Mouse (Mus musculus): ENCODE data around the gene Epor. TPM values are rescaled to one million over a fixed set of nuclear protein-coding genes. Genes with fewer than 3 reads are reported as not detected.

Epor gene
- polyA plus RNA-seq, 1 experiment from 2014 or later = 1.9 TPM

DNA sequence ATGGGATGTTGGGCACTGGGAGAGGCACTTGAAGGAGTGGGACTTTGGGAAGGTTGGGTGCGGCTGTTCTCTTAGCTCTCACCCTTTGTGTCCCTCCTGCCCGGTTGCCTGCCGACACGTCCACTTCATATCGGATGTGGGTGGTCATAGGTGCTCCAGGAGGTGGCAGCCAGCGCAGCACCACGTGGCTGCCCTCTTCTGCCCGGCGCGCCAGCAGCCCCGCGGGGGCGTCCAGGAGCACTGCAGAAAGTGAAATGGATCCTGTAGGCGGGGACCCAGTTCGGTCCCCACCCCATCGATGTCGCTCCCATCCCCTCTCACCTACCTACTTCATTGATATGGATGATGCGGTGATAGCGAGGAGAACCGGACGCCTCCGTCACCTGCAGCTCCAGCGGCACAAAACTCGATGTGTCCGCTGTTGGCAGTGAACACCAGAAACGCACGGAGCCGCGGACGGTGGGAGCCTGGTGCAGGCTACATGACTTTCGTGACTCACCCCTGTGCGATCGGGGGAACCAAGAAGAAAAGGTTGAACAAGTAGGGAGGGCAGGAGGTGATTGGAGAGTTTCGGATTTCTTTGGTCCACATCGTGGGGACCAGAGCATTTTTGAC, 1.8 kb downstream of the Epor start:
- H3K9ac ChIP-seq = no peak overlapping the region
- peaks cover 52% of the 10 kb centered on the region for H3K27me3 ChIP-seq
- H3K4me2 ChIP-seq = peak overlapping the region; percentile 79
- peaks cover 26% of the 10 kb centered on the region for H3K4me1 ChIP-seq (replicated peaks)
- H3K27ac ChIP-seq (replicated peaks) = no peak overlapping the region
- no peaks in the 10 kb centered on the region for H3K9me3 ChIP-seq
- H3K4me3 ChIP-seq = peak overlapping the region; percentile 38
- no peak for ATAC-seq (ENCODE audit: low FRiP score, low read depth)
- no peaks in the 10 kb centered on the region for H3K36me3 ChIP-seq
- 1% methylated on average over 35 of the region's 35 CpGs for WGBS

DNA sequence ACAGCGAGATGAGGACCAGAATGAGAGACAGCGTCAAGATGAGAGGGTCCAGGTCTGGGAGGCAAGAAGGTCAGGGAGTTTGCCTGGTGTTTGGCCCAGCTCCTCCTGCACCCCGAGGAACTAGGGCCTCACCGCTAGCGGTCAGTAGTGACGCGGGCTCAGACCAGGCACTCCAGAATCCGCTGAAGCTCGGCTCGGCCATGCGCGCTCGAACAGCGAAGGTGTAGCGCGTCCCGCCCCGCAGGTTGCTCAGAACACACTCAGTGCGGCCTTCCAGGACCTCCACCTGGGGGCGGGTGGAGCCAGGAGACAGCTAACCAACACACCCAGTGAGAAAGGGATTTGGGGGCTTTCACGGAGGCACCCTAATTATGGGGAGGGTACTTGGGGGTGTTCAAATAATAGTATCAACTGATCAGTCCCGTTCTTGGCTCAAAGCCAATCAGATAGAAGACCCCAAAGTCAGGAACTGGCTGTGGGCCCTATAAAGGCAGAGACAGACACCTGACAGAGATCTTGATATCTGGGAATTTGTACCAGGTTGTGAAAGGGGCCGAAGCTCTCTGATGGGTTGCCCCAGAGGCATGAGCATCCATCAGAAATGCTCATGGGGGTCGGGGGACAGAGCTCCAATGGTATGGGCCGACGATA, 2.6 kb downstream of the Epor start:
- Histone ChIP-seq H3K4me3 (no peak overlapping the region), H3K27ac (replicated peaks) (no peak overlapping the region), H3K4me2 (peak overlapping the region; percentile 25; the same call in 1 of the 2 replicates), H3K9ac (no peak overlapping the region), H3K27me3 (peaks cover 52% of the 10 kb centered on the region), H3K4me1 (replicated peaks) (peaks cover 29% of the 10 kb centered on the region), H3K36me3 (no peaks in the 10 kb centered on the region), H3K9me3 (no peaks in the 10 kb centered on the region)
- ATAC-seq (ENCODE audit: low FRiP score, low read depth) = no peak
- WGBS = 12% methylated on average over 26 of the region's 26 CpGs

DNA sequence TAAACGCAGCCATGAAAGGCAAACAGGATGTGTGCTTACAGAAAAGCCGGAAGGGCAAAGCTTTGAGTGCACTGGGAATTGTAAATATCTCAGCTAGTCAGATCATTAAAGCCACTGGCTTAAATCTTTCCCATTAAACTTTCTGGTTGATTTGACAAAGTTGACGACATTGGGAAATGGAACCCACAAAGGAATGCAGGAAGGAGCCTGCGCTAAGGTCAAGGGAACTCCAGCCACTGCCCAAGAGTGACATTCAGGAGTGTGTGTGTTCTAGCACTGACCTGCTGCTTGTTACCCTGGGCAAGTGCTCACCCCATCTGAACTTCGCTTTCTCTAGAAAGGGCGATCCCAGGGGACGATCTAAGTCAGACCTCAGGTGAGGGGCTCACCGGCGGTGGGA, 3.2 kb downstream of the Epor start:
- H3K36me3 ChIP-seq = no peaks in the 10 kb centered on the region
- H3K9ac ChIP-seq = no peak overlapping the region
- no peak overlapping the region for H3K27ac ChIP-seq (replicated peaks)
- 54% methylated on average over 9 of the region's 9 CpGs for WGBS
- H3K4me3 ChIP-seq = no peak overlapping the region
- peaks cover 31% of the 10 kb centered on the region for H3K4me1 ChIP-seq (replicated peaks)
- ATAC-seq (ENCODE audit: low FRiP score, low read depth) = no peak
- H3K27me3 ChIP-seq = peaks cover 52% of the 10 kb centered on the region
- H3K4me2 ChIP-seq = no peak overlapping the region
- H3K9me3 ChIP-seq = no peaks in the 10 kb centered on the region

DNA sequence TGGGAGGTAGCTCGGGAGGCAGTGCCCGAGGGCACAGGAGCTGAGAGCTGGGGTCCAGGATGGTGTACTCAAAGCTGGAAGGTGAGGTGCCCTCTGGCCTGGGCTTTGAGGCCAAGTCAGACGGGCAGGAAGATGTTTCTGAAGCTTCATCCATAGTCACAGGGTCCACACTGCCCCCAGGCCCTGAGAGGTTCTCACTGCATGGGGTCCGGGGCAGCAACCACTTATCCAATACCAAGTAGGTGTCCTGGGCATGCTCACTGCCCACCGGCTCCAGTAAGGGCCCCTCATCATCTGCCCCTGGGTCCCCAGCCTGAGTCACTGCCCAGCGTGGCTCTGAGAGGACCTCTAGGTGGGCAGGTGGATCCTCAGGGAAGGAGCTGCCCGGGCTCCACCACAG, 4.1 kb downstream of the Epor start:
- WGBS = 81% methylated on average over 7 of the region's 7 CpGs
- Histone ChIP-seq H3K27me3 (peaks cover 52% of the 10 kb centered on the region), H3K9me3 (no peaks in the 10 kb centered on the region), H3K36me3 (no peaks in the 10 kb centered on the region), H3K27ac (replicated peaks) (no peak overlapping the region), H3K4me3 (no peak overlapping the region), H3K4me1 (replicated peaks) (peaks cover 38% of the 10 kb centered on the region), H3K4me2 (no peak overlapping the region), H3K9ac (no peak overlapping the region)
- no peak for ATAC-seq (ENCODE audit: low FRiP score, low read depth)

DNA sequence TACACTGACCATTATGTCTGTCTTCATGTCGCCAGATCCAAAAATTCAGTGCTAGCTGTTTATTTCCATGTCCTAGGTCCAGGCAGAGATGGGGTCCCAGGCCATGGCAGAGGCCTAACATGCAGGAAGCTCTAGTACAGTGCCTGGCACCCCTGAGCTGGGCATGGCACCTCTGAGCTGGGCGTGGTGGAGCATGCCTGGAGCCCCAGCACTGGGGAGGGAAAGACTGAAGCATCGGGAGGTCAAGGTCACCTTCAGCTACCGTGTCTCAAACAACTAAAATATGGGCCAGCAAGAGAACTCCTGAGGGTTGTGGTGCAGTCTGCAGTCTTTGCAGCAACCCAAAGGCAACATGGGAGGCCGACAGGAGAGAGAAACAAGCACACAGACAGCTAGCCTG, 4.9 kb downstream of the Epor start:
- Histone ChIP-seq H3K27me3 (peaks cover 44% of the 10 kb centered on the region), H3K9ac (no peak overlapping the region), H3K4me3 (no peak overlapping the region), H3K4me1 (replicated peaks) (peaks cover 44% of the 10 kb centered on the region), H3K27ac (replicated peaks) (no peak overlapping the region), H3K4me2 (no peak overlapping the region), H3K36me3 (no peaks in the 10 kb centered on the region), H3K9me3 (no peaks in the 10 kb centered on the region)
- ATAC-seq (ENCODE audit: low FRiP score, low read depth) = no peak
- 88% methylated on average over 5 of the region's 5 CpGs for WGBS

DNA sequence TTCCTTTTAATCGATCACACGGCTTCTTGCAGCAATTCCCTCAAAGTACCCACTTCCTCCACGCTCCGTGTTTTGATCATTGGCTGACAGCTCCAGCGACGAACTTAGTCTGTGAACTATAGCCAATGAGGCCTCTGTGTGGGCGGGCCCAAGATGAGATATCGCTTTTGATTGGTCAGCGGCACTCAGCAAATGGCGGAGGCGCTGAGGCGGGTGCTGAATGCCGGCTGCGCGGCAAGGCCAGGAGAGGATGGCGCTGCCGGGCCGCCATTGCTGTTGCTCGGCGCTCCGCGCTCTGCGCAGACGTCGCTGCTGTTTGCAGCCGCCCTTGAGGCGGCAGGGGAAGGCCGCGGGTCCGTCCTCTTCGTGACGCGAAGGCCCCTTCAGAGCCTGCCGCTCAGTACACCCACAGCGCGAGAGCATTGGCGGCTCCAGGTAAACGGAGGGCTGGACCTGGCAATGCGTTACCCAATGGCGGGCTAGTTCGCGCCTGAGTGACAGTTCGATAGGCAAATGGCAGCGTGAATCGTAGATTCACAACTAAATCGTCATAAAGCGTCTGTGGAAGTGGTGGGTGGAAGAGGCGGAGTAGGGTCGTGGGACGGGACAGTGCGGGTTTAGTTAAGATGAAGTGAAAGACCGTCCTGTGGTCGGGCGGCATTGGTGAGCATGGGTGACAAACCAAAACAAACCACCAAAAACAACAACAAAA, 7.6 kb downstream of the Epor start, which contains the start of gene Swsap1:
Gene Swsap1 (plus strand): TSS at position 186 of the 712 bp plus-strand sequence.
- peak within 1 kb of the TSS; percentile 77 for H3K4me3 ChIP-seq
- WGBS = under 1% methylated on average over 50 of the region's 54 CpGs
- peak; percentile 98 for ATAC-seq (ENCODE audit: low FRiP score, low read depth)

DNA sequence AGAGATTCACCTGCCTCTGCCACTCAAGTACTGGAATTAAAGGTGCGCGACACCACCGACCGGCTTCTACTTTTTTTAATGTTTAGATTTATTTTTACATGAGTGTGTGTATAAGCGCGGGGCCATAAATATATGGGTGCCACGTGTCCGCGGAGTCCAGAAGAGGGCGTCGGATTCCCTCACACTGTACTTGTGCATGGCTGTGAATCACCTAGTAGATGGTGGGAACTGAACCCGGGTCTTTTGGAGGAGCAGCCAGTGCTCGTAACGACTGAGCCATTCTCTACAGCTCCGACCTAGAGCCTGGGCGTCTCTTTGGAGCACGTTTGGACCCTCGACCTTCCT, 8.1 kb downstream of the Epor start:
- 3% methylated on average over 18 of the region's 18 CpGs for WGBS
- H3K36me3 ChIP-seq = no peaks in the 10 kb centered on the region
- peak overlapping the region; percentile 99 for H3K27ac ChIP-seq (replicated peaks)

More for the DNA sequence above, 7.6 kb downstream of the Epor start, which contains the start of gene Swsap1:
- Histone ChIP-seq H3K27ac (replicated peaks) (peak within 1 kb of the TSS; percentile 99), H3K36me3 (no peaks in the 10 kb centered on the region), H3K27me3 (peaks cover 19% of the 10 kb centered on the region), H3K9ac (peak within 1 kb of the TSS; percentile 84), H3K9me3 (no peaks in the 10 kb centered on the region), H3K4me1 (replicated peaks) (peaks cover 28% of the 10 kb centered on the region), H3K4me2 (peak within 1 kb of the TSS; percentile 65)

DNA sequence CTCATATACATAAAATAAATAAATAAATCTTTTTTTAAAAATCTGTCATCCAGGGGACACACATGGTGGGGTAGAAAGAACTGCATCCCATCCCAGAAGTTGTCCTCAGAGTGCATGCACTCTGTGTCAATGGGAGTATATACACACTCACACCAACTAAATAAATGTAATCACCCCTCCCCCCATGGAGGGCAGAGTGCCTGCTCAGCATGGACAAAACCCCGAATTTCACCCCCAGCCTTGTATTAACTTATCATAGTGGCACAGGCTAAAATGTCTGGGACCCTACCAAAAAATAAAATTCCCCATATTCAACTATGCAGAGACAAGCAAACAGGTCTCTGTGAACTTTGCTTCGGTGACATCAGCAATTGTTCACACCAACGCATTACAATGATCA, 8.7 kb downstream of the Epor start:
- Histone ChIP-seq H3K4me1 (replicated peaks) (peaks cover 26% of the 10 kb centered on the region), H3K9me3 (no peaks in the 10 kb centered on the region), H3K27ac (replicated peaks) (no peak overlapping the region), H3K9ac (no peak overlapping the region), H3K4me2 (peak overlapping the region; percentile 65), H3K4me3 (no peak overlapping the region), H3K27me3 (peaks cover 8% of the 10 kb centered on the region), H3K36me3 (no peaks in the 10 kb centered on the region)
- ATAC-seq (ENCODE audit: low FRiP score, low read depth) = no peak
- 72% methylated on average over 3 of the region's 3 CpGs for WGBS

More for the DNA sequence above, 8.1 kb downstream of the Epor start:
- Histone ChIP-seq H3K4me2 (peak overlapping the region; percentile 65), H3K4me3 (peak overlapping the region; percentile 77), H3K9me3 (no peaks in the 10 kb centered on the region), H3K4me1 (replicated peaks) (peaks cover 26% of the 10 kb centered on the region), H3K9ac (peak overlapping the region; percentile 84; the same call in 1 of the 2 replicates), H3K27me3 (peaks cover 14% of the 10 kb centered on the region)
- peak; percentile 59 for ATAC-seq (ENCODE audit: low FRiP score, low read depth)

DNA sequence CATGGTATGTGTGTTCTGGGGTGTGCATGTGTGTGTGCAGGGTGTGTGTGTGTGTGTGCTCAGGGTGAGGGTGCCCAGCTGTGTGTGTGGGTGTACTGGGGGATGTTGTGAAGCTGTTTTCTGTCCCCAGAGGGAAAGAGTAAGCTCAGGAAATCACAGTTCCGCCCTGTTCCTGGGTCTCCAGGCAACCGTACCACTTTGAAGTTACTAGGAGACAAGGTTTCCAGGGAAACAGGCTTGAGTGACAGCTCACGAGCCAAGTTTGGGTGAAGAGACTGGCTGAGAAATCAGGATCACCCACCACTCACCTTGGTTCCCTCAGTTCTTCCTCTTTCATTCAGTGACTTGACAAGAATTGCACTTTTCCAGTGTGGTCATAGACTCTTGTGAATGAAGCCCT, 9.7 kb downstream of the Epor start:
- ATAC-seq (ENCODE audit: low FRiP score, low read depth) = no peak
- Histone ChIP-seq H3K4me3 (no peak overlapping the region), H3K4me2 (no peak overlapping the region), H3K27me3 (no peaks in the 10 kb centered on the region), H3K27ac (replicated peaks) (peak overlapping the region; percentile 38; the same call in 1 of the 2 replicates), H3K9ac (no peak overlapping the region), H3K9me3 (no peaks in the 10 kb centered on the region), H3K4me1 (replicated peaks) (peaks cover 26% of the 10 kb centered on the region), H3K36me3 (no peaks in the 10 kb centered on the region)
- WGBS = 9% methylated on average over 3 of the region's 3 CpGs

DNA sequence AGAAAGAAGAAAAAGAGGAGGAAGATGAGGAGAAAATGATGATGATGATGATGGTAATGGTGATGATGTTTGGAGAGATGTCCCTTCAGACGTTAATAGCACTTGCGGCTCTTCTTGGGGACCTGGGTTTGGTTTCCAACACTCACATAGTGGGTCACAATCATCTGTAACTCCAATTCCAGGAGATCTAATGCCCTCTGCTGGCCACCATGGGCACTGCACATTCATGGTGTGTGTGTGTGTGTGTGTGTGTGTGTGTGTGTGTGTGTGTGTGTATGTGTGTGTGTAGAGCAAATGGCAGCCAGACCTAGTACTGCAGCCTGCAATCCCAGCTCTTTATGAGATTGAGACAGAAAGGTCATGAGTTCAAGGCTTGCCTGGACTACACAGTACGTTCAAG, 11.3 kb downstream of the Epor start:
- no peak overlapping the region for H3K4me2 ChIP-seq
- no peak overlapping the region for H3K9ac ChIP-seq
- H3K27me3 ChIP-seq = no peaks in the 10 kb centered on the region
- ATAC-seq (ENCODE audit: low FRiP score, low read depth) = no peak
- no peak overlapping the region for H3K4me3 ChIP-seq
- peaks cover 26% of the 10 kb centered on the region for H3K4me1 ChIP-seq (replicated peaks)
- H3K9me3 ChIP-seq = no peaks in the 10 kb centered on the region
- H3K36me3 ChIP-seq = 0 out of 2 replicates have a peak, but pooled peaks cover 4% of the 10 kb centered on the region
- no peak overlapping the region for H3K27ac ChIP-seq (replicated peaks)
- 85% methylated on average over 3 of the region's 3 CpGs for WGBS

DNA sequence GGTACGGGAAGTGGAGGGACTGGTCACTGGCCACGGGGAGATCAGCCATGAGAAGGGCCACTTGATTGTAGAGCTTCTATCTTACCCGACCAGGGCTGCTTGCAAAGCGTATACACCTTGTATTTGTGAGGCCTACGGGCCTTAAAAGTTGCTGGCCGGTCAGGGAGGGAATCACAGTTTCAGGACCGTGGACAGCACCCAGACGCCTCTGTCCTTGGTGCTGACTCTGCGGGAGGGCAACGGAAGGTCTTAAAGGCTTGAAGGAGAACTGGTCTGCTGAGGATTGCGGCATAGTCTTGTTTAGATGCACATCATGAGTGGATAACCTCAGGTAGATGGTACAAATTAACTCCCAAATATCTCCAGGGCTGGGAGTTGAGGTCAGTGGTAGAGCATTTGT, 13.0 kb downstream of the Epor start:
- no peaks in the 10 kb centered on the region for H3K27me3 ChIP-seq
- no peak overlapping the region for H3K4me3 ChIP-seq
- no peak overlapping the region for H3K9ac ChIP-seq
- no peak overlapping the region for H3K4me2 ChIP-seq
- no peak for ATAC-seq (ENCODE audit: low FRiP score, low read depth)
- 0 out of 2 replicates have a peak, but pooled peaks cover 6% of the 10 kb centered on the region for H3K36me3 ChIP-seq
- H3K9me3 ChIP-seq = no peaks in the 10 kb centered on the region
- peaks cover 20% of the 10 kb centered on the region for H3K4me1 ChIP-seq (replicated peaks)
- no peak overlapping the region for H3K27ac ChIP-seq (replicated peaks)
- WGBS = 23% methylated on average over 11 of the region's 11 CpGs

DNA sequence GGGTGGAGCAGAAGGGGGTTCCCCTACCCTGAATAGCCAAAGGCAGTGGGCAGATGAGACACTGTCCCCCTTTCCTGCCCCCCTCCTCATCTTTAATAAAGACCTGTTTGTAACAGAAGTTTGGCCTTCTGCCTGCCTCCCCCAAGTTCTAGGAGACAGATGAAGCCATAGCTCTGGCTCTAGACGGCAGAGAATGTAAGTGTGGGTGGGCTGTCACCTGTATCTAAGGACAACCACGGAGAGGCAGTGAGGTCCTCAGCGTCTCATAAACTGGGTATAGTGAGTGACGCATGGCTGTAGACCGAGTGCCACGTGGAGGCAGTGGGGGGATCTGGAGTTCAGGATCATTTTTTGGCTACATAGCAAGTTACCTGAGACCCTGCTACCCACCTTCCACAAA, 14.5 kb downstream of the Epor start:
- Histone ChIP-seq H3K27ac (replicated peaks) (no peak overlapping the region), H3K9me3 (no peaks in the 10 kb centered on the region), H3K4me2 (no peak overlapping the region), H3K9ac (no peak overlapping the region), H3K4me3 (no peak overlapping the region), H3K27me3 (no peaks in the 10 kb centered on the region), H3K4me1 (replicated peaks) (peaks cover 8% of the 10 kb centered on the region; the same call in 1 of the 2 replicates), H3K36me3 (0 out of 2 replicates have a peak, but pooled peaks cover 9% of the 10 kb centered on the region)
- 62% methylated on average over 6 of the region's 6 CpGs for WGBS
- ATAC-seq (ENCODE audit: low FRiP score, low read depth) = no peak
